Mouse (Mus musculus) heart, postnatal 0 days (tissue): ENCODE measurements around the gene Fam187b.

Source experiments
- CTCF ChIP-seq: IDR thresholded peaks from 2 replicates; pipeline ENCODE4 v1.5.1; 2016; ENCODE audit warnings: antibody characterized with exemption, control low read depth, low read depth
- EP300 ChIP-seq: IDR thresholded peaks from 2 replicates; pipeline ENCODE4 v1.6.1; 2016; ENCODE audit warnings: antibody characterized with exemption, low read depth

DNA sequence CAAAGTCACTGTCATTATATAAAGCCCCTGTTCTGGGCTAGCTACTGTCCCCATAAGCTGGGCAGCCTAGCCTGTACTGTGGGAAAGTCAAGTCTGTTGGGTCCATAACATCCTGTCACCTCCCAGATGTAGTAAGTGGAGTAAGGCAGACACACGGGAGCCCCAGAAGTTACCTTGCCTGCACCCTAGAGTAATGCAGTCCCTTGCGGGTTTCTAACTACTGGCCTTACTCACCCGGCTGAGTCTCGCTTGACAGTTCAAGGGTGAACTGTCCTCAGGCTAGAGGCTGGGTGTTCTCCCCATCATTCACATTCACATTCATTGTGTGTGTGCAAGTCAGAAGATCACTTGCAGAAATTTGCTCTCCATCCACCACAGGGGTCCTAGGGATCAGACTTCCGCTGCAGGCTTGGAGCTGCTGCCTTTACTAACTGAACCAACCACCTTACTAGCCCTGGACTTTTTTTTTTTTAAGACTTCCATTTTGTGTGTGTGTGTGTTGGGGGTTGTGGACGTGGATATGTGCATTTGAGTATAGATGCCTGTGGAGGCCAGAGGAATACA is 13.7 kb upstream of the Fam187b start:
- TF ChIP-seq EP300 (no peak), CTCF (no peak)
